Mouse (Mus musculus): ENCODE data around the gene Spag16. TPM values are rescaled to one million over a fixed set of nuclear protein-coding genes. Genes with fewer than 3 reads are reported as not detected.
"Not testable (repeated sequence)": the region's sequence is repeated elsewhere in the genome, so short reads cannot be mapped to it uniquely, and the experiment has no call there.

The Spag16 gene
- polyA plus RNA-seq, 1 experiment, result 0.42 TPM

DNA sequence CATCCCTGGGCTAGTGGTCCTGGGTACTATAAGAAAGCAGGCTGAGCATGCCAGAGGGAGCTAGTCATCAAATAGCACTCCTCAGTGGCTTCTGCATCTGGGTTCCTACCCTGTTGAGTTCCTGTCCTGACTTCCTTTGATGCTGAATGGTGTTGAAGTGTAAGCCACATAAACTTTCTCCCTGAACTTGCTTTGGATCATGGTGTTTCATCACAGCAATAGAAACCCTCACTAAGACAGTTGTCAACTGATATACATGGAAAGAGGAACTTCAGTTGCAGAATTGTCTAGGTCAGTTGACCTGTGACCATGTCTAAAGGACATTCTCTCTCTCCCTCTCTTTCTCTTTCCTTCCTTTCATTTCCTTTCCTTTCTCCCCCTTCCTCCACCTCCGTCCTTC lies 3.8 kb downstream of the Spag16 start:
- TF ChIP-seq CTCF (IDR thresholded peaks at IDR 0.05; ENCODE audit: extremely low read depth, insufficient read depth, low read length), result no peak
- Histone ChIP-seq H3K27ac (ENCODE audit: insufficient read depth, low read length) (no peak overlapping the region), H3K4me3 (ENCODE audit: insufficient read depth, low read length) (no peak overlapping the region), H3K4me1 (ENCODE audit: control insufficient read depth, insufficient read depth, low read length) (no peaks in the 10 kb centered on the region)

DNA sequence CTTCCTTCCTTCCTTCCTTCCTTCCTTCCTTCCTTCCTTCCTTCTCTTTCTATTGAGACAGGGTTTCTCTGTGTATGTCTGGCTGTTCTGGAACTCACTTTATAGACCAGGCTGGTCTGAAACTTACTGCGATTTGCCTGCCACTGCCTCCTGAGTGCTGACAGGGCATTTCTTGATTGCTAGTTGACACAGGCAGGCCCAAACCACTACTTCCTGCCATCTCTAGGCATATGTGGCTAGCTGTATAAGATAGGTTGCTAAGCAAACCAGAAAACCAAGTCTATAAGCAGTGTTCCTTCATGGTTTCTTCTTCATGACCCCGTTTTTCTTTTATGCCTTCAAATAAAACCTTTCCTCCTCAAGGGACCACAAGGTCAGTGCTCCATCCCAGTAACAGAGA lies 4.2 kb downstream of the Spag16 start:
- TF ChIP-seq CTCF (IDR thresholded peaks at IDR 0.05; ENCODE audit: extremely low read depth, insufficient read depth, low read length) (no peak), POLR2A (IDR thresholded peaks at IDR 0.05; ENCODE audit: extremely low read depth, insufficient read depth, low read length) (no peak)
- no peak overlapping the region for H3K27ac ChIP-seq (ENCODE audit: insufficient read depth, low read length)
- H3K4me1 ChIP-seq (ENCODE audit: control insufficient read depth, insufficient read depth, low read length), result no peaks in the 10 kb centered on the region
- no peak overlapping the region for H3K4me3 ChIP-seq (ENCODE audit: insufficient read depth, low read length)

DNA sequence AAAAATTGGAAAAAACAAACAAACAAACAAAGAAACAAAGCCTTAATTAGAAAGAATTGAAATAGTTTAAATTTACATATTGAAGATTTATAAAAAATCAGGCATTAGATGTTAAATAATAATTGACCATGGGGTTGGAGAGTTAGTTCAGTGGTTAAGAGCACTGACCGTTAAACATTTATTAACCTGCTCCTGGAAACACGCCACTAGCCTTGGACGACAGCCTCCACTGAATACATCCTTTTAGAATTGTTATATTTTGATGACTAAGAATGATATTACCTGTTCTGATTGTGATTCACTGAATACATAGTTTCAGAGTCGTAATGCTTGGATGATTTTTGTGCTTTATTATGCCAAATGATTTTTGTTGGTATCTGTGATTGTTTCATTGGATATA lies 6.7 kb downstream of the Spag16 start:
- H3K4me3 ChIP-seq (ENCODE audit: insufficient read depth, low read length); H3K27ac ChIP-seq (ENCODE audit: insufficient read depth, low read length); H3K4me1 ChIP-seq (ENCODE audit: control insufficient read depth, insufficient read depth, low read length): not testable (repeated sequence)

DNA sequence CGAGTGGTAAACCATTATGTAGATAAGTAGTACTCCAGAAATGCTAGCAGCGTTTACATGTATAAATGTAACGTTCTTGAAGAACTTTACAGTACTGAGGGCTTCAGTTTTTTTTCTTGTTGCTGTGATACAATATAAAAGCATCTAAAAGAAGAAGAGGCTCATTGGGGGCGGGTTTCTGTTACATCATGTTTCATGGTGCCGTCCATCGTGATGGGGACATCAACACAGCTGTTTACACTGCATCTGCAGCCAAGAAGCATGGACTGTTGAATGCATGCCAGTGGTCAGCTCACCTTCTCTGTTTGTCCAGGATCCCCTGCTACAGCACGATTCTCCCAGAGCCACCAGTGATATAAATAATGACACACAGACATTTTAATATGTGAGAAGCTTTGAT lies 26.7 kb downstream of the Spag16 start:
- Histone ChIP-seq H3K4me3 (ENCODE audit: insufficient read depth, low read length) (no peak overlapping the region), H3K27ac (ENCODE audit: insufficient read depth, low read length) (no peak overlapping the region), H3K4me1 (ENCODE audit: control insufficient read depth, insufficient read depth, low read length) (peaks cover 2% of the 10 kb centered on the region)
- TF ChIP-seq POLR2A (IDR thresholded peaks at IDR 0.05; ENCODE audit: extremely low read depth, insufficient read depth, low read length) (no peak), CTCF (IDR thresholded peaks at IDR 0.05; ENCODE audit: extremely low read depth, insufficient read depth, low read length) (no peak)

DNA sequence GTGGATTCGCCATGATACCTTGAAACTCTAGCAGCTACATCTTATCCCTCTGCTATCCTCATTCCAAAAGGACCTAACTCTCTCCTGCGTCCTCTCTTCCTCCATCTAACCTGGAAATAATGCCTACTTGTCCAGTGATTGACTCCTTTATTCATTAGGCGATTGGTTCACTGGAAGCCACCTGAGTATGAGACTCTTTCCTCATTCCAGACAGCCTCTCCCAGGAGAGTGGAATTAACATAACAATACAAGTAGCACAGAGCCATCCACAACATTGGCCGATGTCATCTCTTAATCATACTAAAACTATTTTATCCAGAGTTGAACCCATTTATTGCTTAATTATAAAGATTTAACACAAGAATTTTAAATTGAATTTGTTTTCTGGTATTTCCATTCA lies 41.0 kb downstream of the Spag16 start:
- no peak for TF ChIP-seq CTCF (IDR thresholded peaks at IDR 0.05; ENCODE audit: extremely low read depth, insufficient read depth, low read length)
- no peak for TF ChIP-seq POLR2A (IDR thresholded peaks at IDR 0.05; ENCODE audit: extremely low read depth, insufficient read depth, low read length)
- Histone ChIP-seq H3K4me1 (ENCODE audit: control insufficient read depth, insufficient read depth, low read length) (no peaks in the 10 kb centered on the region), H3K4me3 (ENCODE audit: insufficient read depth, low read length) (no peak overlapping the region), H3K27ac (ENCODE audit: insufficient read depth, low read length) (no peak overlapping the region)

DNA sequence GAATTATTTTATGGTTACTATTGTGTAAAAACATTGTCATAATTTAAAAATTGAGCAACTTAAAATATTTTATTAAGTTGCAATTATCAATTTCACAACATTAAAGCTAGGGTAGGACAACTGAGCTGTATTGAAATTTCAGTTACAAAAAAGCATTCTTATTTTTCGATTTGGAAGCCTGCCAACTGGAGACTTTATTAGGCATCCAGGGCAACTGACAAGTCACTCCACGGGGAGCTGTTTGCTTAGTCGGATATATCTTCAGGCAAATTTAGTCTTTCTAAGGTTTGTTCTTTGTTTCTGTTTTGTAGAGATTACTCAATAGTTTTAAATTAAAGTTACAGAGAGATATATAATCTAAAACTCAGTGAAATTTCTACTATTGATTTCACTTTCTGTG lies 129.8 kb downstream of the Spag16 start:
- Histone ChIP-seq H3K4me3 (ENCODE audit: insufficient read depth, low read length) (no peak overlapping the region), H3K27ac (ENCODE audit: insufficient read depth, low read length) (no peak overlapping the region), H3K4me1 (ENCODE audit: control insufficient read depth, insufficient read depth, low read length) (no peaks in the 10 kb centered on the region)
- no peak for TF ChIP-seq POLR2A (IDR thresholded peaks at IDR 0.05; ENCODE audit: extremely low read depth, insufficient read depth, low read length)
- TF ChIP-seq CTCF (IDR thresholded peaks at IDR 0.05; ENCODE audit: extremely low read depth, insufficient read depth, low read length), result no peak

DNA sequence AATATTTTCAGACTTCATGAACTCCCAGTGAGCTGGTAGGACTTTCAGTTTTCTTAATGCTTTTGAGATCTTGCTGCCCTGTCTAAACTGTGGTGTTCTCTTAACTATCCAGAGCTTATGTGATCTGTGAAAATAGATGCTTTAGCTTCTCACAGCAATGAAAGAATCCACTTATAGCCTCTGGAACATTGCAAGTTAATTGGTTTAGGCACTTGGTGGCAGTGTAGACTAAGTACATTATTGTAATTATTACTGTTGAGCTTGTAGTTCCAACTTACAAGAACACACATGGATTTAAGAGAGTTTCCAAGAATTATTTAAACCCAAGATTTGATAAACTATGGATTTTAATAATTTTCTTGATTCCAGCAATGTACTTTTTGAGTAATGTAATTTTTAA lies 170.1 kb downstream of the Spag16 start:
- TF ChIP-seq CTCF (IDR thresholded peaks at IDR 0.05; ENCODE audit: extremely low read depth, insufficient read depth, low read length) (no peak), POLR2A (IDR thresholded peaks at IDR 0.05; ENCODE audit: extremely low read depth, insufficient read depth, low read length) (no peak)
- no peaks in the 10 kb centered on the region for H3K4me1 ChIP-seq (ENCODE audit: control insufficient read depth, insufficient read depth, low read length)
- H3K27ac ChIP-seq (ENCODE audit: insufficient read depth, low read length), result no peak overlapping the region

DNA sequence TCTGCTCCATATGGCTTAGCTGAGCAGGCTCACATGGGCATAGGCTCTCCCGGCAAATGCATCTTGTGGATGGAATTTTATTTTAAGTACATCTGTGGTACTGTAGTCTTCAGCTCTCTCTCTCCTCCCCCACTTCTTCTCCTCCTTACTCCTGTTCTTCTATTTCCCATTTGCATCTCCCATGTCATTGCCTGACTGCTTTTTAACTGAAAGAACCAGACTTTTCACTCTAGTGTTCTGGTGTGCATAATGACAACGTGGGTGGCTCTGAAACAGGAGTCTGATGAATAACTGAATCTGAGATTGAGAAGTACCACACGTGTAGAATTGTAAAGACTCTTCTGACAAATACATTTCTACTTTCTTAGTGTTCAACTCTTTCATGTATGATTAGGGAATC lies 186.2 kb downstream of the Spag16 start:
- no peak overlapping the region for H3K27ac ChIP-seq (ENCODE audit: insufficient read depth, low read length)
- TF ChIP-seq POLR2A (IDR thresholded peaks at IDR 0.05; ENCODE audit: extremely low read depth, insufficient read depth, low read length), result no peak
- TF ChIP-seq CTCF (IDR thresholded peaks at IDR 0.05; ENCODE audit: extremely low read depth, insufficient read depth, low read length), result no peak
- no peaks in the 10 kb centered on the region for H3K4me1 ChIP-seq (ENCODE audit: control insufficient read depth, insufficient read depth, low read length)
- H3K4me3 ChIP-seq (ENCODE audit: insufficient read depth, low read length), result no peak overlapping the region

More for the DNA sequence above, 170.1 kb downstream of the Spag16 start:
- no peak overlapping the region for H3K4me3 ChIP-seq (ENCODE audit: insufficient read depth, low read length)

DNA sequence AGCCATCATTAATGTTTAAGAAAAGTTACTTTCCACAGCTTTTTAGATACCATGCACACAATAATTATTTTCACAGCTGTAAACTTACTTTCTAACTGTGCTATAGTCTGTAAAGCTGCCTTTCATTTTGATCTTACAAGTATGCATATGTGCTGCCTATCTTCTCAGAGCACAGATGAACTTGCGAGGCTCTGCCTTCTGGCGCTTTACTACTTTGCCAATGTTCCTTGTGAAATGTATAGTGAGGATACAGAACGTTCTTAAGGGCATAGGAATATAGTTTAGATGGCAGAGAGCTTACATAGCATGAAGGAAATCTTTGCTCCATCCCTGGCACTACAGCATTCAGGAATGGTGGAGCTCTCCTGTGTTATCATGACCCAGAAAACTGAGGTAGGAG lies 210.6 kb downstream of the Spag16 start:
- TF ChIP-seq POLR2A (IDR thresholded peaks at IDR 0.05; ENCODE audit: extremely low read depth, insufficient read depth, low read length) (no peak), CTCF (IDR thresholded peaks at IDR 0.05; ENCODE audit: extremely low read depth, insufficient read depth, low read length) (no peak)
- Histone ChIP-seq H3K4me1 (ENCODE audit: control insufficient read depth, insufficient read depth, low read length) (no peaks in the 10 kb centered on the region), H3K27ac (ENCODE audit: insufficient read depth, low read length) (no peak overlapping the region), H3K4me3 (ENCODE audit: insufficient read depth, low read length) (no peak overlapping the region)

DNA sequence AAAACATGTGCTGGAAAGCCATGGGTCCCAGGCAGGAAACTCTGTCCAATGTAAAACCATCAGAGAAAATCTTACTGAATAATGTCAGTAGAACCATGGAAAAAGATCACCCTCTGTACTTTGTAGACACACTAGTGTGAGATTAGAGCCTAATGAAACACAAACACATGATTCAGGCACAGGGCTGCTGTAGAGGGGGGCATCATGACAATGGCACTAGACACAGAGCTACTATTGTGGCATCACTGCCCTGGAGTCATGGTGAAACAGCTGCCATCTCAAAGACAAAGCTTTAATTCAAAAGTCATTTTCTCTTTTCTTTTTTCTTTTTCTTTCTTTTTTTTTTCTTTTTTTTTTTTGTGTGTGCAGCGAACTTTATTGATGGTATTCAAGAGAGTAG lies 240.6 kb downstream of the Spag16 start:
- Histone ChIP-seq H3K27ac (ENCODE audit: insufficient read depth, low read length) (no peak overlapping the region; the same call in 1 of the 2 replicates), H3K4me1 (ENCODE audit: control insufficient read depth, insufficient read depth, low read length) (no peaks in the 10 kb centered on the region), H3K4me3 (ENCODE audit: insufficient read depth, low read length) (no peak overlapping the region)
- TF ChIP-seq CTCF (IDR thresholded peaks at IDR 0.05; ENCODE audit: extremely low read depth, insufficient read depth, low read length), result no peak
- no peak for TF ChIP-seq POLR2A (IDR thresholded peaks at IDR 0.05; ENCODE audit: extremely low read depth, insufficient read depth, low read length)

DNA sequence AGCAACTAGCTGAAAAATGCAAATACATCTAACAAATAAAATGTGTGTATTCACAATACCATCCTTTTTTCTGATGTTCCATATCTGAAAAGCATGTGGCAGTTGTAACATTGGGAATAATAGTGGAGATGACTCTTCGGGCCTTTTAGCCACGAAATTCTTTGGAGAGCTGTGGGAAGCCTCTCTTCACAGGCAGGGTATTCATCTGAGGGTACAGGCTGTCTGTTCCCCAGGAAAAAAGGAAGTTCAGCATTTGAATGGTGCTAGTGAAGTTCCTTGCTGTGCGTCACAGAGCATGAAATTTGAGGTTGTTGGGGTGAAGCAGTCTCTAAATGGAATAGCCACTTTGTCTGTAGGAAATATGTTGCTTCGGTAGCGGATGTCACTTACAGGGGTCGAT lies 246.7 kb downstream of the Spag16 start:
- H3K4me3 ChIP-seq (ENCODE audit: insufficient read depth, low read length), result no peak overlapping the region
- TF ChIP-seq POLR2A (IDR thresholded peaks at IDR 0.05; ENCODE audit: extremely low read depth, insufficient read depth, low read length) (no peak), CTCF (IDR thresholded peaks at IDR 0.05; ENCODE audit: extremely low read depth, insufficient read depth, low read length) (no peak)
- H3K4me1 ChIP-seq (ENCODE audit: control insufficient read depth, insufficient read depth, low read length), result no peaks in the 10 kb centered on the region
- no peak overlapping the region for H3K27ac ChIP-seq (ENCODE audit: insufficient read depth, low read length)
